Mouse (Mus musculus) midbrain, embryonic 14.5 days (tissue): ENCODE results near the gene Defb20. TPM values are rescaled to one million over a fixed set of nuclear protein-coding genes. Genes with fewer than 3 reads are reported as not detected.
"Not testable (repeated sequence)": the region's sequence is repeated elsewhere in the genome, so short reads cannot be mapped to it uniquely, and the experiment has no call there.

Experiments
- ATAC-seq: fragments of 200-750 bp; cut with Nextera tagmentation; 2 replicates; pipeline ENCODE4 v1.8.0; 2017; ENCODE audit warnings: moderate number of reproducible peaks, moderate library complexity; ENCODE audit not compliant: low FRiP score, low TSS enrichment
- DNase-seq: peaks from one replicate; pipeline ENCODE4 v3.0.0-alpha.2; 2015
- H3K27ac ChIP-seq: fragments of 300-500 bp; sonication (generic); replicated peaks from 2 replicates; pipeline ENCODE4 v1.5.1; 2014; ENCODE audit warnings: mild to moderate bottlenecking, low read depth, low read length, moderate library complexity
- H3K27me3 ChIP-seq: fragments of 300-500 bp; sonication (generic); 2 replicates; pipeline ENCODE4 v1.6.1; 2014; ENCODE audit warnings: low read length, control low read depth, mixed read lengths; ENCODE audit not compliant: control insufficient read depth, insufficient read depth
- H3K36me3 ChIP-seq: fragments of 300-500 bp; sonication (generic); 2 replicates; pipeline ENCODE4 v1.6.1; 2014; ENCODE audit warnings: low read length, control low read depth; ENCODE audit not compliant: control insufficient read depth, insufficient read depth
- H3K4me1 ChIP-seq: fragments of 300-500 bp; sonication (generic); 2 replicates; pipeline ENCODE4 v1.6.1; 2014; ENCODE audit warnings: mild to moderate bottlenecking, antibody characterized with exemption, low read length, control low read depth; ENCODE audit not compliant: control insufficient read depth, insufficient read depth
- H3K4me2 ChIP-seq: fragments of 300-500 bp; sonication (generic); 2 replicates; pipeline ENCODE4 v1.6.1; 2014; ENCODE audit warnings: mild to moderate bottlenecking, low read length, moderate library complexity
- H3K4me3 ChIP-seq: fragments of 300-500 bp; sonication (generic); replicated peaks from 2 replicates; pipeline ENCODE4 v1.5.1; 2014; ENCODE audit warnings: low read depth, low read length
- H3K9ac ChIP-seq: fragments of 300-500 bp; sonication (generic); replicated peaks from 2 replicates; pipeline ENCODE4 v1.6.1; 2014; ENCODE audit warnings: mild to moderate bottlenecking, low read length, moderate library complexity
- H3K9me3 ChIP-seq: fragments of 300-500 bp; sonication (generic); 2 replicates; pipeline ENCODE4 v1.6.1; 2016; ENCODE audit warnings: low read length, control low read depth, mixed read lengths; ENCODE audit not compliant: control insufficient read depth
- WGBS: fragments of 180-500 bp; shearing (Covaris S2); extraction: QIAGEN DNeasy Blood & Tissue Kit; methylation state at CpG from one replicate; pipeline ENCODE4 v1.1.7; 2014; 5-methylcytosine and 5-hydroxymethylcytosine counted together
- polyA plus RNA-seq: library from polyadenylated mRNA; unstranded; fragments of >200 nt; fragmentation: Nextera tagmentation; extraction: Ambion mirVana; gene quantifications from 2 replicates; pipeline ENCODE4 v1.2.1, GENCODE M21; 2014

The Defb20 gene
- polyA plus RNA-seq, result not detected in 2 replicates

GRCm38 (mm10) chr2:152476763-152477162, at the start of gene Defb20:
Gene Defb20, plus strand, starts transcription at chr2:152477063.
- Histone ChIP-seq H3K4me3 (no peak within 1 kb of the TSS), H3K4me1 (no peaks in the 10 kb centered on the region), H3K9me3 (no peaks in the 10 kb centered on the region), H3K9ac (no peak within 1 kb of the TSS), H3K36me3 (no peaks in the 10 kb centered on the region), H3K27me3 (no peaks in the 10 kb centered on the region), H3K27ac (no peak within 1 kb of the TSS), H3K4me2 (no peak within 1 kb of the TSS)
- no peak for DNase-seq
- 72% methylated on average over 2 of the region's 2 CpGs for WGBS
- ATAC-seq, result no peak

GRCm38 (mm10) chr2:152427493-152427892, 49.4 kb upstream of the Defb20 start:
- H3K9me3 ChIP-seq, result no peaks in the 10 kb centered on the region
- no peaks in the 10 kb centered on the region for H3K36me3 ChIP-seq
- H3K4me3 ChIP-seq, result peak overlapping the region; percentile 8; the same call in 1 of the 2 replicates
- H3K27ac ChIP-seq, result no peak overlapping the region
- H3K9ac ChIP-seq, result 0 out of 2 replicates have a peak overlapping the region, but pooled peaks have one; percentile 16
- 0 out of 2 replicates have a peak, but pooled peaks cover 7% of the 10 kb centered on the region for H3K4me1 ChIP-seq
- WGBS, result 2% methylated on average over 12 of the region's 12 CpGs
- no peaks in the 10 kb centered on the region for H3K27me3 ChIP-seq
- peak; percentile 70 for DNase-seq
- H3K4me2 ChIP-seq, result peak overlapping the region; percentile 35
- no peak for ATAC-seq

DNA sequence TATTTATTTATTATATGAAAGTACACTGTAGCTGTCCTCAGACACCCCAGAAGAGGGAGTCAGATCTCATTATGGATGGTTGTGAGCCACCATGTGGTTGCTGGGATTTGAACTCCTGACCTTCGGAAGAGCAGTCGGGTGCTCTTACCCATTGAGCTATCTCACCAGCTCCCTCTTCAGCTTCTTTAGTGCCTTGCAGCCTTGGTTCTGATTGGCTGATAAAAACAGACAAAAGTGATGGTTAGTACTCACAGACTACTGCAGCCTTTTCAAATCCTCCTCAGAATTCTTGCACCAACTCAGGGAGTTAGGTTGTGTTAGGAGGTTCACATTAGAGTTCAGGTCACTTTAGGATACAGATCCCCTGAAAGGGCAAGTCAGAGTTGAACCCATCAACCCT, 48.4 kb upstream of the Defb20 start:
- H3K4me2 ChIP-seq, ATAC-seq, H3K9me3 ChIP-seq, H3K4me3 ChIP-seq, H3K36me3 ChIP-seq, H3K4me1 ChIP-seq, DNase-seq, H3K27me3 ChIP-seq, H3K27ac ChIP-seq, H3K9ac ChIP-seq: not testable (repeated sequence)
- WGBS, result 87% methylated on average over 2 of the region's 2 CpGs

DNA sequence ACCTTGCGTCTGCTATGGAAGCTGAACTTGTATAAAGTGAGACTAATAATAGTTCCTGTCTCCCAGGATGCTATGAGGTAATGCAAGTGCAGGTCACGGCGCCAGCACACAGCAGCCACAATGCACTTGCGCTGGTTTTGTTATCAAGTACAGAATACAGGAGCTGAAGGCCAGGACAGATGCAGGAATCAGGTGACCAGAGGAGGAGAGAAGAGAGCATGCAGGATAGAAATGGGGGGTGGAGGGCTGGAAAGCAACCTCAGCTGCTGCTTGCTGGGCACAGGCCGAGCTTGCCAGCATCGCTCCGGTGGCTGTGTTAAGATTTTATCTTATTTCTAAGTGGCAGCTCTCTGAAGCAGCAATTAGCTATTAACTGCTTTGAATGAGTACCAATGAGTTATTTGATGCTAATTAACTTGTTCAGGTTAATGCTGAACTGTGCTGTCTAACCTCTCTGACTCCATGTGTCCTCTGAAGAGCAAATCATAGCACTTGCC, 40.4 kb upstream of the Defb20 start:
- no peaks in the 10 kb centered on the region for H3K9me3 ChIP-seq
- no peak overlapping the region for H3K4me3 ChIP-seq
- ATAC-seq (no peak), DNase-seq (no peak)
- no peak overlapping the region for H3K27ac ChIP-seq
- H3K27me3 ChIP-seq, result no peaks in the 10 kb centered on the region
- 74% methylated on average over 7 of the region's 7 CpGs for WGBS
- H3K4me1 ChIP-seq, result peaks cover 5% of the 10 kb centered on the region
- H3K9ac ChIP-seq, result no peak overlapping the region
- H3K4me2 ChIP-seq, result no peak overlapping the region
- no peaks in the 10 kb centered on the region for H3K36me3 ChIP-seq

DNA sequence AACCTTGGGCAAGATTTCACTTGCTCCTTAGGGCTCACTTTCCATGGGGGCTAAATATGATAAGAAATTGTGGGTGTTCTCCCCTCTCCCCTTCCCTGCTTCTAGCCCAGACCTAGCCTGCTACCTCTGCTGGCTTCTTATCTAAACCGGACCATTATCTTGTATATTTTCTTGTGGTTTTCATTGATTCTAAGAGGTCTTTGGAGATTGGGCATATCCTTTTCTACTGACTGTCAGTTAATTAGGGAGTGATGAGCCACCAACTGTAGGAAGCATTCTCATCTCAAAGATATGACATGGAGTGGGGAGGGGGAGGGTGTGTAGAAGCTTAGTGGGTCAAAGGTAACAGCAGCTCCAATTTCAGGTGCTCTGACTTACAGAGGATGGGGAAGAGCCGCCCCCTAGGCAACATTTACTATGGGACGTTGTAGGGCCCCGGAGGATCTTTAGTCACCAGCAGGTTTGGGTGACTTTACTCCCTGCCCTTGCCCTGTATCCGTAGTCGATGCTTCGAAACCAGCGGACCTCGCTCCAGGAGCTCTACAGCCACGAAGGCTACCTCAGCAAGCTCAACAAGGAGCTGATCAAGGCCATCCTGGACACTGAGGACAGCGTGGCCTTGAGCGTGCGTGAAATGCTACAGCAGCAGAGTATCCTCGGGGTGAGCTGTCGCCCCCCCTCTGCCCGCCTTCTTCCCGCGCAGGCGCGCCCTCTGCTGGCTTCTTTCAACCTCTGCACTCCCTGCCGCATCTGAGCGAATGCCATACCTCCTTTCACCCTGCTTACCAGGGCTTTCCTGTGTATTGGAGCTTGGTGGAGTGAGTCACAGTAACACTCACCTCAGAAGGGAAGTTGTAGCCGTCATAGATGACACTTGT, 39.6 kb upstream of the Defb20 start:
- peak overlapping the region; percentile 58 for H3K4me2 ChIP-seq
- no peaks in the 10 kb centered on the region for H3K36me3 ChIP-seq
- peak overlapping the region; percentile 20 for H3K4me3 ChIP-seq
- peaks cover 5% of the 10 kb centered on the region for H3K4me1 ChIP-seq
- no peaks in the 10 kb centered on the region for H3K27me3 ChIP-seq
- H3K27ac ChIP-seq, result 0 out of 2 replicates have a peak overlapping the region, but pooled peaks have one; percentile 20
- 4% methylated on average over 23 of the region's 23 CpGs for WGBS
- DNase-seq (peak; percentile 93), ATAC-seq (peak; percentile 89)
- no peaks in the 10 kb centered on the region for H3K9me3 ChIP-seq
- peak overlapping the region; percentile 43 for H3K9ac ChIP-seq

DNA sequence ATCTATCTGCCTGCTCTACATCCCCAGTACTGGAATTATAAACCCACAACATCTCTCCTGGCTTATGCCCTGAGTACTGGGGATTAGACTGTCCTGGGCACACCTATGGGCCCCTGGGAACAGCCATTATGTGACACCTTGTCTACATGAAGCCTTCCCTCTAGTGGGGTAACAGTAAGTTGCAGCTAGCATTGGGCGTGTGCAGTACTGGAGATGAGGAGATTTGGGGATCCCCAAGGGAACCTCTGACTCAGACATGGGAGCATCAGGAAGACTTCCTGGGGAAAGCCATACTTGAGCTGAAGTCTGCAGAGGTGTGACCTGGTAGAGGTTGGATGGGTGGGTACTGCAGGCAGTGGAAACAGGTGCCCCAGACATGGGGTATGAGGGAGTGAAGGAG, 37.9 kb upstream of the Defb20 start:
- Histone ChIP-seq H3K9ac (no peak overlapping the region), H3K36me3 (no peaks in the 10 kb centered on the region), H3K4me1 (peaks cover 5% of the 10 kb centered on the region), H3K27ac (no peak overlapping the region), H3K4me3 (no peak overlapping the region), H3K27me3 (no peaks in the 10 kb centered on the region), H3K4me2 (no peak overlapping the region), H3K9me3 (no peaks in the 10 kb centered on the region)
- DNase-seq (no peak), ATAC-seq (no peak)
- 58% methylated on average over 1 of the region's 1 CpGs for WGBS

DNA sequence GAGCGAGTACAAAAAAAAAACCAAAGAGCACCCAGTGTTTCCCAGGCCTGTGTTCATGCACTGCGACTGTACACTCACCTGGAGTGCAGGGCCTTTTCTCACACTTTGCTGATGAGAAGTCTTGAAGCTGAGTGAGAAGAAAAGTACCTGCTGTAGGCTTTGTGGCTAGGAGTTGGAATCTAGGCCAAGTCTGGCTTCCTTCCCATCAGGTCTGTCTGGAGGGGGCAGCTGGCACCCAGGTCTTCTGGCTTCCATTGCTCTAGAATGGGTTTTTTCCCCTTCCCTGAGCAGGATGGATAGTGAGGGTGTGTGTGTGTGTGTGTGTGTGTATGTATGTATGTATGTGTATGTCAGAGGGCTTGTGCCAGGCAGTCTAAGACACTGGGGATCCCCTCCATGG, 37.0 kb upstream of the Defb20 start:
- DNase-seq (no peak), ATAC-seq (no peak)
- H3K9me3 ChIP-seq, result no peaks in the 10 kb centered on the region
- H3K27me3 ChIP-seq, result no peaks in the 10 kb centered on the region
- peaks cover 5% of the 10 kb centered on the region for H3K4me1 ChIP-seq
- H3K4me3 ChIP-seq, result no peak overlapping the region
- 90% methylated on average over 2 of the region's 2 CpGs for WGBS
- no peaks in the 10 kb centered on the region for H3K36me3 ChIP-seq
- no peak overlapping the region for H3K4me2 ChIP-seq
- H3K9ac ChIP-seq, result no peak overlapping the region
- H3K27ac ChIP-seq, result no peak overlapping the region

DNA sequence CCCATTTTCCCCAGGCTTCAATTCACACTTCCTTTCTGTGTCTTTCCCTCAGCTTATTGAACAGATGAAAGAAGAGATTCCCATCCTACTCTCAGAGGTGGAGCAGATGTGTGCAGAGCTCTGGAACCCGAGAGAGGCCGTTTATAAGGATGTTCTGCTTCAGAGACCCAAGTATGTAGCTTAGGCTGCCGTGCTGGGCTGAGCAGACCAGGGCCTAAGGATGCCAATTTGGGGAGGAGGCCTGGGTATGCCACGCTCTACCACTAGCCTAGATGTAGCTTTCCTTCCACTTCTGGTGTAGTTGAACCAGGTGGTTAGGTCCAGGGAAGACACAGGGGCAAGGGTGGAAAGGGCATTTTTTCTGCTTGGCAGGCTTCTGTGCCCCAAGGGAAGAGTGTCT, 34.5 kb upstream of the Defb20 start:
- Histone ChIP-seq H3K27ac (no peak overlapping the region), H3K4me1 (peaks cover under 1% of the 10 kb centered on the region), H3K36me3 (no peaks in the 10 kb centered on the region), H3K4me2 (no peak overlapping the region), H3K4me3 (no peak overlapping the region), H3K9ac (no peak overlapping the region), H3K9me3 (no peaks in the 10 kb centered on the region), H3K27me3 (no peaks in the 10 kb centered on the region)
- no peak for ATAC-seq
- DNase-seq, result no peak
- 51% methylated on average over 4 of the region's 4 CpGs for whole genome bisulfite sequencing

DNA sequence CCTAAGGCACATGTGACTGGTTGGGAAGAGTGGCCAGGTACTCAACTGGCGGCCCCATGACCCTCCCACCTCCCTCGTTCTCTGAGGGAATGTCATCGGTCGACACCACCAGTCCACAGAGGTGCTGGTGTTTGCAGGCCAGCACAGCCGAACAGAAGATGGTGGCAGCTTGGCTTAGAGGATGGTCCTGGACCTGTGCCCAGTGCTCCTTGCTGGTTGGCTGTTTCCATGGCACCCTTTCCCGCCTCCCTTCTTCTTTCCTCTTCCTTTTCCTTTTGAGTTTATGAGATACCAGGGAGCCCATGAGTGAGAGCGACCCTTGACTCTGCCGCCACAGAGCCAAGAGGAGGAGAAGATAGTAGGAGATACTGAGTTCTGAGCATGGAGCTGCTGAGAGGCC, 33.6 kb upstream of the Defb20 start:
- 90% methylated on average over 8 of the region's 8 CpGs for WGBS
- H3K9me3 ChIP-seq, result no peaks in the 10 kb centered on the region
- ATAC-seq (no peak), DNase-seq (peak; percentile 21)
- no peaks in the 10 kb centered on the region for H3K27me3 ChIP-seq
- no peak overlapping the region for H3K4me2 ChIP-seq
- no peak overlapping the region for H3K9ac ChIP-seq
- H3K36me3 ChIP-seq, result no peaks in the 10 kb centered on the region
- no peaks in the 10 kb centered on the region for H3K4me1 ChIP-seq
- no peak overlapping the region for H3K4me3 ChIP-seq
- H3K27ac ChIP-seq, result no peak overlapping the region
